Mouse (Mus musculus): ENCODE measurements at regions not wholly inside any gene's neighbourhood (a gene's known extent, or its start where the extent isn't known, plus 50 kb on each side); places are given as distances from the start of the nearest gene placed in this dataset.

DNA sequence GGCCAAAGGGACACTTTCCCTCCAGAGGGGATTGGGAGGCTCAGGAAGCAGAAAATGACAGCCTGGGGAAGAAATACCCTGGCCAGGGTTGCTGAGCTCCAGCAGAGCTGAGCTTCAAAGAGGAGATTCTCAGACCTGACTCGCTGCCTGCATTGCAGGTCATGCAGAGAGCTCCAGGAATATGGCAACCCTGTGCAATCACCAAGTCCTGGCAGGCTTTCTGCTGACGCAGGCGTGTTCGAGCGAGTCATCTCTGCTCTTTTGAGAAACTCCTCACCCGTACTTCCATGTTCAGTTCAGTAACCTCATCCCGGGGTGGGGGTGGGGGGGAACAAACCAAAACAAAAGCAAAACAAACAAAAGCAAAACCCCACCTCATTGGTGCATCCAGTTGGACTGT is 89.9 kb upstream of the Spin1 start:
- 80% methylated on average over 7 of the region's 7 CpGs for WGBS
- no peak for DNase-seq (ENCODE audit: low read depth, low spot score)

GRCm38 (mm10) chr13:51016209-51016608 is 84.5 kb upstream of the Spin1 start:
- DNase-seq (ENCODE audit: low read depth, low spot score) = no peak
- 64% methylated on average over 3 of the region's 3 CpGs for WGBS

GRCm38 (mm10) chr13:51016956-51017703 is 83.5 kb upstream of the Spin1 start:
- DNase-seq (ENCODE audit: low read depth, low spot score) = no peak
- WGBS = 76% methylated on average over 16 of the region's 16 CpGs

DNA sequence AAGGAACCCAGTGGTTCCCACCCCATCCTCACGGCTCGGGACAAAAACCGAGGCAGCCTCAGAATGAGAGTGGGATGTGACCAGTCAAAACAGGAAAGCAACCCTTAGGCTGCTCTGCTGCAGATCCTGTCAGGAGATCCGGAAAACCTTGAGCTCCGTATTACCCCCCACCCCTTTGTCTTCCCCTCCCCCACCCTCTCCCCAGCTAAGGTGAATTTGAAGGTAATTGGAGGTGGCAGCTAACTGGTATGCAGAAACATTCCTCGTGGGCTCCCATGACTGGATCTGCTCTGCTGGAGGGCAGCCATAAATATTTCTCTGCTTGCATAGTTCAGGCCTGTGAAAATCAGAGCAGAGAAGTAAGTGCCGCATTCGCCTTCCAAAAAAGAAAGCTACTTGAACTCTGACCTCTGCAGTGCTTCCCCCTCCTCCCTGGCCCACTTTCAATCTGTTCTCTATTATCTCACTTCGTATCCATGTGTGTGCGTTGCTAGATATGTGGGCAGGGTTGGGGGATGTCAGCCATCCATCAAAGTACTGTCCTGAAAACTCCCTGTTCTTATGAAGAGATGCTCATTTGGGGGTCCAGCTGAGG is 82.9 kb upstream of the Spin1 start:
- 25% methylated on average over 10 of the region's 10 CpGs for WGBS
- DNase-seq (ENCODE audit: low read depth, low spot score) = no peak

DNA sequence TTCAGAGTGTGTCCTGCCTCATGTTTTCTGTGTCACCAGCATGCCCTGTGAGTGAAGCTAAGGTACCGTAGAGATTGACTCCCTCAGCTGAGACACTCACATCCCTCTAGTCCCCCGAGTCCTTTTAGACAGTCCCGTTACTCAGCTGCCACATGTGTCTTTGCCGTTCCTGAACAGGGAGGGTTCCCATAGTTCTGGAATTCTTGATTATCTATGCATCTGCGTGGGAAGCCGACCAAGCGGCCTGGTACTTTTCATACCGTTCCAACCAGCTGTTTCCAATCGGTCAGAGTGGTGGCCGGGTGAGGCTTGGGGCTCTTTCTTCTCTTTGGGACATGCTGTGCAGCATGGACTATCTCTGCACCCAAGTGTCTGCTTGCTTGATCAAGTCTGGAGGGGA is 82.3 kb upstream of the Spin1 start:
- no peak for DNase-seq (ENCODE audit: low read depth, low spot score)
- 83% methylated on average over 10 of the region's 10 CpGs for WGBS

DNA sequence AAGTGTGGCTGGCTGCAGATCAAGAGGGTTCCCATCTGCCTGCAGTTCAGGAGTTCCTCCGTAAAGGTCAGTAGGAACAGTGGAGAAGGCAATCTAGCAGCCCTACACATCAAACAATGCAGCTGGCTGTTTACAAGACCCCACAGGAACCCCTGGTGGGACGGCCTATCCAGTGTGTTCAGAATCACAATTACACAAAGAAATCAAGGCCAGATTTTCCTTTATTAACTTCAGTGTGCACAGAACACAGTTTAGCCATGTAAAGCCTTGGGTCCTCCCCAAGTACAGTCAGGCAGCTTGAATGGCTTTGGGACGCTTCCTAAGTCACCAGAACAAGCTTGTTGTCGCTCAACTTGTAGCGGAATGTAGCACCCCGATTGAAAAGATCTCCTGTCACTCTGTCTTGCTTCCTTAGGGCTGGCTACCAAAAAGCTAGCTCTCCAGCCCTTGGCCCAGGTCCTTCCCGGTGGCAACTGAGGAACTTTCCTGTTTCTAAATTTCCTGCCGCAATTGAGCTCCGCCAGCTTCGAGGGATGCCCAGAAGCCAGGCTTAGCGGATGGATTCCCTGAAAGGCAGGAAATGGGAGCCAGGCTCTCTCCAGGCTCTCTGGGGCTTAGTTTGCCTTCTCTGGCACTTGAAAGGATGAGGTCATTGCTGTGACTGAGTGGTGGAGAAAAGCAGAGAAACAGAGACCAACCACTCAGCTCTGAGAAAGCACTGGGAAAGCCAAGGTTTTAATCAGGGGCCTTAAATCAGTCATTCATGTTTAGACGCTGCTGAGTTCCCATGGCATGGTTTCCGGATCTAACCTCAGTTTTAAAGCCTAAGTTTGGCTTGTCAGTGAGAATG is 78.1 kb upstream of the Spin1 start:
- DNase-seq (ENCODE audit: low read depth, low spot score) = peak; percentile 1
- WGBS = 54% methylated on average over 13 of the region's 13 CpGs

DNA sequence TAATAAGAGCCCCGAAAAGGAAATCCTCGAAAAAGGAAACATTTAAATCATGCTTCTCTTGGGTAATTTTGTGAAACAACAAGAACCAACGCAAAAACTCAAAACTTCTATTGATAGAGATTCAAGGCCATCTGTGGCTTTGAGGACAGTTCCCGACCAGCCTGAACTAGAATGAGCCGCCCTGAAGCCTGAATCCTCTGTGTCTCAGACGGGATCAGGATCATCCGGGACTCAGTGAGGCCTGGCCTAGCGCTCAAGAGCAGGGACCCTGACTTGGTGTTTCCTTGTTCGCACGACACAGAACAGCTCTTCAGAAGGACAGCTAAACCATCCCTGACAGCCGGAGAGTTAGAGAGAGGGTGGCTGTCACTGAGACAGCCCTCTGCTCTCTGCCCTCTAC is 77.4 kb upstream of the Spin1 start:
- WGBS = 73% methylated on average over 11 of the region's 11 CpGs
- DNase-seq (ENCODE audit: low read depth, low spot score) = no peak

GRCm38 (mm10) chr13:51026311-51026918 is 74.3 kb upstream of the Spin1 start:
- no peak for DNase-seq (ENCODE audit: low read depth, low spot score)
- WGBS = 39% methylated on average over 6 of the region's 6 CpGs

DNA sequence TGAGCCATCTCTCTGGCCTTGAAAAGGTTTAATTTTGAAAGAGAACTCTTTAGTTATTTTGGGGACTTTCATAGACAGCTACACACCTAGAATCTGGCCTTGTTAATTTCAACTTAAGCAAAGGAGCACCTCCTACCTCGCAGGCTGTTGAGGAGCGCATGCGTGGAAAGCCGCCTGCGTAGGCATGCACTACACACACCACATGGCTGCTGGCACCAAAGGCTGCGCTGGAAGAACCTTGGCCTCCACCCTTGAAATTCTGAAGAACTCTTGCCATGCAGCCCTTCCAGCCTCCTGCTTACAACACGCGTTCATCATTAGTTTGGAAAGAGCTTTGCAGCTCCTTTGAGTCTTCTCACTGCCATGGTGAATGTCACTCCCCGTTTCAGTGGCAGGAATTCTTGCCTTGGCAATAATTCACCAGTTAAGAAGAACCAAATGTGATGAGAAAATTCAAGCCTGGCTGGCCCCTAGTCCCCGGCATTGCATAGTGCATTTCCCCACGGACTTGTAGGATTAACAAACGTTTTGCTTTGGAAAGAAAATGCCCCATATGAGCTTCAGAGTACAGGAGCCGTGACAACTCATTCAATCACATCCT is 62.7 kb upstream of the Spin1 start:
- no peak for DNase-seq (ENCODE audit: low read depth, low spot score)
- WGBS = 87% methylated on average over 13 of the region's 13 CpGs

GRCm38 (mm10) chr13:51038955-51039354 is 61.7 kb upstream of the Spin1 start:
- WGBS = 76% methylated on average over 4 of the region's 4 CpGs
- no peak for DNase-seq (ENCODE audit: low read depth, low spot score)

GRCm38 (mm10) chr13:51041121-51041520 is 59.6 kb upstream of the Spin1 start:
- no peak for DNase-seq (ENCODE audit: low read depth, low spot score)
- 45% methylated on average over 2 of the region's 2 CpGs for WGBS

DNA sequence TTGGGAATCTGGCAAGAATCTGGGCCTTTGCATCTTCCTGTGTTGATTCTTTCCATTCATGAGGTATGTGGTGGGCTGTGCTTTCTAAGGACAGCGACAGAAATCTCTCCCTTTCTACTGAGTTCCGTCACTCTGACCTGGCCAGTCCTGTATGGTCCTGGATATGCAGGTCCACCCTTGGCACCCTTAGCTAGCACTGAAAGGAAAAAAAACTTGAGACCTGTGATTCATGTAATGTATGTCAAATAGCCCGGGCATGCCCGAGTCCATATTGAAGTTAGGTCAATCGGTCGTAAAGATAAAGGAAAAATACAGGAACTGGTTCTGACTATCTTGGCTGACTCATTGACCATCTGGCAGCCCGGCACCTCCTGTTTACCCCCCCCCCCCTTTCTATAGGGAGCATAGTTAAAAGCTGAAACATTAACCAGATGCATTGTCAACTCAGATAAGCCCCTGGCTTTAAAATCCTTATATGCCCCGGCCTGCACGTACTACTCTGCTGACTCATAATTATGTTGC is 57.7 kb upstream of the Spin1 start:
- 56% methylated on average over 9 of the region's 9 CpGs for WGBS
- no peak for DNase-seq (ENCODE audit: low read depth, low spot score)
